Mouse (Mus musculus) intestine, embryonic 16.5 days (tissue): ENCODE results near the gene Sfxn4. TPM values are rescaled to one million over a fixed set of nuclear protein-coding genes. Genes with fewer than 3 reads are reported as not detected.

Experiments used
- ATAC-seq: fragments of 200-750 bp; cut with Nextera tagmentation; 2 replicates; pipeline ENCODE4 v1.8.0; 2017; ENCODE audit warnings: moderate TSS enrichment, moderate library complexity
- H3K27ac ChIP-seq: fragments of 300-500 bp; sonication (generic); 2 replicates; pipeline ENCODE4 v1.5.1; 2014; ENCODE audit warnings: mild to moderate bottlenecking, low read length
- H3K27me3 ChIP-seq: fragments of 300-500 bp; sonication (generic); replicated peaks from 2 replicates; pipeline ENCODE4 v1.6.1; 2014; ENCODE audit warnings: low read length, control low read depth, mixed read lengths; ENCODE audit not compliant: control insufficient read depth, insufficient read depth
- H3K36me3 ChIP-seq: fragments of 300-500 bp; sonication (generic); 2 replicates; pipeline ENCODE4 v1.6.1; 2014; ENCODE audit warnings: low read length, control low read depth; ENCODE audit not compliant: control insufficient read depth, insufficient read depth
- H3K4me1 ChIP-seq: fragments of 300-500 bp; sonication (generic); 2 replicates; pipeline ENCODE4 v1.6.1; 2014; ENCODE audit warnings: low read length, control low read depth, mixed read lengths; ENCODE audit not compliant: control insufficient read depth, insufficient read depth
- H3K4me2 ChIP-seq: fragments of 300-500 bp; sonication (generic); 2 replicates; pipeline ENCODE4 v1.6.1; 2014; ENCODE audit warnings: low read depth, low read length, control low read depth
- H3K4me3 ChIP-seq: fragments of 300-500 bp; sonication (generic); 2 replicates; pipeline ENCODE4 v1.5.1; 2014; ENCODE audit warnings: mild to moderate bottlenecking, low read length
- H3K9ac ChIP-seq: fragments of 300-500 bp; sonication (generic); 2 replicates; pipeline ENCODE4 v1.6.1; 2014; ENCODE audit warnings: low read depth, low read length
- H3K9me3 ChIP-seq: fragments of 300-500 bp; sonication (generic); 2 replicates; pipeline ENCODE4 v1.6.1; 2016; ENCODE audit warnings: low read length, control low read depth; ENCODE audit not compliant: control insufficient read depth
- WGBS: fragments of 180-500 bp; shearing (Covaris S2); extraction: QIAGEN DNeasy Blood & Tissue Kit; methylation state at CpG from one replicate; pipeline ENCODE4 v1.1.7; 2014; 5-methylcytosine and 5-hydroxymethylcytosine counted together
- polyA plus RNA-seq: library from polyadenylated mRNA; unstranded; fragments of >200 nt; fragmentation: Nextera tagmentation; extraction: Ambion mirVana; gene quantifications from 2 replicates; pipeline ENCODE4 v1.2.1, GENCODE M21; 2015

Gene Sfxn4
- polyA plus RNA-seq, 1 experiment from 2014 or later: 4.2 TPM

GRCm38 (mm10) chr19:60788214-60788960, 72.9 kb downstream of the Sfxn4 start:
- WGBS: 36% methylated on average over 6 of the region's 6 CpGs
- Histone ChIP-seq H3K27me3 (no peaks in the 10 kb centered on the region), H3K9ac (peak overlapping the region; percentile 54; the same call in 1 of the 2 replicates), H3K4me2 (peak overlapping the region; percentile 80), H3K4me1 (peaks cover 3% of the 10 kb centered on the region; the same call in 1 of the 2 replicates), H3K36me3 (no peaks in the 10 kb centered on the region), H3K27ac (no peak overlapping the region), H3K9me3 (no peaks in the 10 kb centered on the region), H3K4me3 (peak overlapping the region; percentile 44)
- ATAC-seq: no peak

- WGBS: 35% methylated on average over 2 of the region's 2 CpGs
- H3K36me3 ChIP-seq: no peaks in the 10 kb centered on the region
- no peak overlapping the region for H3K27ac ChIP-seq
- ATAC-seq: no peak
- no peak overlapping the region for H3K9ac ChIP-seq
- H3K4me2 ChIP-seq: peak overlapping the region; percentile 26; the same call in 1 of the 2 replicates
- peaks cover 3% of the 10 kb centered on the region; the same call in 1 of the 2 replicates for H3K4me1 ChIP-seq
- no peak overlapping the region for H3K4me3 ChIP-seq
- H3K9me3 ChIP-seq: no peaks in the 10 kb centered on the region
- no peaks in the 10 kb centered on the region for H3K27me3 ChIP-seq
Measured at GRCm38 (mm10) chr19:60787465-60788150, 73.7 kb downstream of the Sfxn4 start.

Other genes starting within 250 kb of the Sfxn4 start
- gene Nanos1, start 105.5 kb downstream of the Sfxn4 start, polyA plus RNA-seq: 0.65 and 0.78 TPM in 2 replicates
- 114 and 124 TPM in 2 replicates for gene Eif3a, start 70.8 kb downstream of the Sfxn4 start, polyA plus RNA-seq
- gene Fam45a, start 49.9 kb downstream of the Sfxn4 start, polyA plus RNA-seq: 28.3 and 28.7 TPM in 2 replicates
- gene Prdx3, start 13.1 kb upstream of the Sfxn4 start, polyA plus RNA-seq: 161 and 179 TPM in 2 replicates
- gene Grk5, start 28.3 kb upstream of the Sfxn4 start, polyA plus RNA-seq: 1.3 and 1.4 TPM in 2 replicates